Mouse (Mus musculus): ENCODE measurements around the gene Tmod1. TPM values are rescaled to one million over a fixed set of nuclear protein-coding genes. Genes with fewer than 3 reads are reported as not detected.

The Tmod1 gene
- total RNA-seq, 2 experiments from 2014 or later: 45.5 to 49.1 TPM

GRCm38 (mm10) chr4:46032448-46032847, 6.3 kb upstream of the Tmod1 start:
- TF ChIP-seq CTCF (IDR thresholded peaks at IDR 0.05): no peak
- intact Hi-C loops (cut with DNase I): no loop called here
- DNase-seq (ENCODE audit: extremely low spot score in 1 of 2, low spot score in 2 of 2): no peak
- Histone ChIP-seq H3K4me3 (no peak overlapping the region), H3K27ac (no peak overlapping the region)

GRCm38 (mm10) chr4:46033197-46033596, 5.5 kb upstream of the Tmod1 start:
- TF ChIP-seq CTCF (IDR thresholded peaks at IDR 0.05): no peak
- intact Hi-C loops (cut with DNase I): no loop called here
- H3K27ac ChIP-seq: no peak overlapping the region
- no peak for DNase-seq (ENCODE audit: extremely low spot score in 1 of 2, low spot score in 2 of 2)
- H3K4me3 ChIP-seq: no peak overlapping the region

- no peak for TF ChIP-seq CTCF (IDR thresholded peaks at IDR 0.05)
- no peak for DNase-seq (ENCODE audit: extremely low spot score in 1 of 2, low spot score in 2 of 2)
- H3K27ac ChIP-seq: peak overlapping the region; percentile 95
- H3K4me3 ChIP-seq: peak overlapping the region; percentile 74
- intact Hi-C loops (cut with DNase I): loop anchor here (2.0 kb wide), 1 partner anchor 54 kb away; no protein-coding TSS in a partner anchor
Observed at GRCm38 (mm10) chr4:46038591-46038891, 194 bp upstream of the Tmod1 start.

GRCm38 (mm10) chr4:46039899-46040298, 1.2 kb downstream of the Tmod1 start:
- peak overlapping the region; percentile 95 for H3K27ac ChIP-seq
- no peak for DNase-seq (ENCODE audit: extremely low spot score in 1 of 2, low spot score in 2 of 2)
- intact Hi-C loops (cut with DNase I): loop anchor here (2.0 to 5.0 kb wide), 2 partner anchors 53 to 87 kb away; no protein-coding TSS in a partner anchor
- peak overlapping the region; percentile 74 for H3K4me3 ChIP-seq
- no peak for TF ChIP-seq CTCF (IDR thresholded peaks at IDR 0.05)

- DNase-seq (ENCODE audit: extremely low spot score in 1 of 2, low spot score in 2 of 2): no peak
- intact Hi-C loops (cut with DNase I): loop anchor here (5.0 kb wide), 1 partner anchor 87 kb away; no protein-coding TSS in a partner anchor
- H3K4me3 ChIP-seq: peak overlapping the region; percentile 74
- peak overlapping the region; percentile 95 for H3K27ac ChIP-seq
- peak; percentile 64 for TF ChIP-seq CTCF (IDR thresholded peaks at IDR 0.05)
Observed at GRCm38 (mm10) chr4:46040594-46041192, 2.0 kb downstream of the Tmod1 start.

- Histone ChIP-seq H3K27ac (no peak overlapping the region; the same call in 1 of the 2 replicates), H3K4me3 (no peak overlapping the region)
- TF ChIP-seq CTCF (IDR thresholded peaks at IDR 0.05): no peak
- DNase-seq (ENCODE audit: extremely low spot score in 1 of 2, low spot score in 2 of 2): no peak
- intact Hi-C loops (cut with DNase I): loop anchor here (5.0 kb wide), 1 partner anchor 85 kb away; no protein-coding TSS in a partner anchor
Observed at GRCm38 (mm10) chr4:46041761-46042504, 3.2 kb downstream of the Tmod1 start.

- intact Hi-C loops (cut with DNase I): loop anchor here (5.0 kb wide), 1 partner anchor 85 kb away; no protein-coding TSS in a partner anchor
- H3K4me3 ChIP-seq: no peak overlapping the region
- no peak for TF ChIP-seq CTCF (IDR thresholded peaks at IDR 0.05)
- no peak for DNase-seq (ENCODE audit: extremely low spot score in 1 of 2, low spot score in 2 of 2)
- H3K27ac ChIP-seq: no peak overlapping the region
Observed at GRCm38 (mm10) chr4:46042505-46042850, 3.7 kb downstream of the Tmod1 start.

GRCm38 (mm10) chr4:46043361-46043760, 4.6 kb downstream of the Tmod1 start:
- H3K4me3 ChIP-seq: no peak overlapping the region
- intact Hi-C loops (cut with DNase I): loop anchor here (5.0 kb wide), 1 partner anchor 84 kb away; no protein-coding TSS in a partner anchor
- no peak for TF ChIP-seq CTCF (IDR thresholded peaks at IDR 0.05)

GRCm38 (mm10) chr4:46047971-46048370, 9.2 kb downstream of the Tmod1 start:
- no peak for TF ChIP-seq CTCF (IDR thresholded peaks at IDR 0.05)
- Histone ChIP-seq H3K4me3 (no peak overlapping the region), H3K27ac (no peak overlapping the region)
- DNase-seq (ENCODE audit: extremely low spot score in 1 of 2, low spot score in 2 of 2): no peak
- intact Hi-C loops (cut with DNase I): no loop called here

More at GRCm38 (mm10) chr4:46043361-46043760, 4.6 kb downstream of the Tmod1 start:
- no peak for DNase-seq (ENCODE audit: extremely low spot score in 1 of 2, low spot score in 2 of 2)
- H3K27ac ChIP-seq: no peak overlapping the region

GRCm38 (mm10) chr4:46048418-46048817, 9.7 kb downstream of the Tmod1 start:
- no peak for TF ChIP-seq CTCF (IDR thresholded peaks at IDR 0.05)
- no peak for DNase-seq (ENCODE audit: extremely low spot score in 1 of 2, low spot score in 2 of 2)
- intact Hi-C loops (cut with DNase I): no loop called here
- Histone ChIP-seq H3K4me3 (no peak overlapping the region), H3K27ac (no peak overlapping the region)

- DNase-seq (ENCODE audit: extremely low spot score in 1 of 2, low spot score in 2 of 2): no peak
- Histone ChIP-seq H3K4me3 (no peak overlapping the region), H3K27ac (peak overlapping the region; percentile 61)
- intact Hi-C loops (cut with DNase I): no loop called here
- no peak for TF ChIP-seq CTCF (IDR thresholded peaks at IDR 0.05)
Observed at GRCm38 (mm10) chr4:46053323-46054107, 14.8 kb downstream of the Tmod1 start.

GRCm38 (mm10) chr4:46056163-46056562, 17.4 kb downstream of the Tmod1 start:
- Histone ChIP-seq H3K4me3 (no peak overlapping the region), H3K27ac (no peak overlapping the region)
- intact Hi-C loops (cut with DNase I): no loop called here
- no peak for TF ChIP-seq CTCF (IDR thresholded peaks at IDR 0.05)
- DNase-seq (ENCODE audit: extremely low spot score in 1 of 2, low spot score in 2 of 2): no peak

Data from left cerebral cortex, adult 2 months (tissue).